Mouse (Mus musculus): ENCODE measurements around the gene Lsm7. TPM values are rescaled to one million over a fixed set of nuclear protein-coding genes. Genes with fewer than 3 reads are reported as not detected.

Lsm7 gene
- polyA plus RNA-seq, 1 experiment = 136 TPM

DNA sequence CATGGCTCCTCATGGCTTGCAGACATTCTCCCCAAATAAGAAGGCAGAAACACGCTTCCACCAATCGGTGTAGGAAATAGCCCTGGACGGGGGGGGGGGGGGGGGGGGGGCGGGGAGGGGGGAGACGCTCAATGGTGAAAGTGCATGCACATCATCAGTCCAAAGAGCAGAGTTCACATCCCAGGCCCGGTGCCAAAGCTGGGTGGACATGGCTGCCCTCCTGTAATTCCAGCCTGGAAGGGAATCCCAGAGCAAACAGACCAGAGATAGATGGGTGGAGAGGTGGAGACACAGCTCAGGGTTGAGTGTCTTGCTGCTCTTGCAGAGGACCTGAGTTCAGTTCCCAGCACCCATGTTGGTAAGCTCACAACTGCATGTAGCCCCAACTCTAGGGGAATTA is 16.0 kb upstream of the Lsm7 start:
- TF ChIP-seq CTCF (IDR thresholded peaks at IDR 0.05; ENCODE audit: control insufficient read depth, insufficient read depth, low read length) (no peak), POLR2A (IDR thresholded peaks at IDR 0.05; ENCODE audit: borderline replicate concordance, control insufficient read depth, low read depth, low read length) (no peak)
- no peaks in the 10 kb centered on the region for H3K4me1 ChIP-seq (ENCODE audit: control insufficient read depth, insufficient read depth, low read length)
- H3K4me3 ChIP-seq (replicated peaks; ENCODE audit: control insufficient read depth, low read depth, low read length) = no peak overlapping the region
- H3K27ac ChIP-seq (ENCODE audit: control insufficient read depth, insufficient read depth, low read depth, low read length, poor library complexity) = no peak overlapping the region
- 50% methylated on average over 6 of the region's 6 CpGs for WGBS

DNA sequence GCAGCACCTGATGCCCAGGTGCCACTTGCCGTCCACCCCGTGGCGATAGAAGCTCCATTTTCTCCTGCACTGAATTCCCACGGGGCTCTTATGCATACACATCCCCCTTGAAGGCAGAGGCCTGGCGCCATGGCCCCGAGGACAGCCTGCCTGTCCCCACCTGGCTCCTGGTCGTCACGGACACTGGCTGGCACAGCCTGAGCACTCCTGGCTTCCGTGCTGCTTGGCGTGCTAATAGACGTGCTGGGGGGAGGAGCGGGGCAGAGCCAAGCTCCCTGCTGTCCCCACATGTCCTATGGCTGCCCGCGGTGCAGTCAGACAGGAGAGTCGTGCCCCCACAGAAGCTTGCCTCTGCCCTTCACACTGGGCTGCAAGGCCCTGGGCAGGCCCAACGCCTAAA is 9.4 kb upstream of the Lsm7 start:
- Histone ChIP-seq H3K4me3 (replicated peaks; ENCODE audit: control insufficient read depth, low read depth, low read length) (no peak overlapping the region), H3K27ac (ENCODE audit: control insufficient read depth, insufficient read depth, low read depth, low read length, poor library complexity) (no peak overlapping the region), H3K4me1 (ENCODE audit: control insufficient read depth, insufficient read depth, low read length) (no peaks in the 10 kb centered on the region)
- TF ChIP-seq POLR2A (IDR thresholded peaks at IDR 0.05; ENCODE audit: borderline replicate concordance, control insufficient read depth, low read depth, low read length) (no peak; the same call in 1 of the 2 replicates), CTCF (IDR thresholded peaks at IDR 0.05; ENCODE audit: control insufficient read depth, insufficient read depth, low read length) (no peak)
- WGBS = 94% methylated on average over 16 of the region's 16 CpGs

DNA sequence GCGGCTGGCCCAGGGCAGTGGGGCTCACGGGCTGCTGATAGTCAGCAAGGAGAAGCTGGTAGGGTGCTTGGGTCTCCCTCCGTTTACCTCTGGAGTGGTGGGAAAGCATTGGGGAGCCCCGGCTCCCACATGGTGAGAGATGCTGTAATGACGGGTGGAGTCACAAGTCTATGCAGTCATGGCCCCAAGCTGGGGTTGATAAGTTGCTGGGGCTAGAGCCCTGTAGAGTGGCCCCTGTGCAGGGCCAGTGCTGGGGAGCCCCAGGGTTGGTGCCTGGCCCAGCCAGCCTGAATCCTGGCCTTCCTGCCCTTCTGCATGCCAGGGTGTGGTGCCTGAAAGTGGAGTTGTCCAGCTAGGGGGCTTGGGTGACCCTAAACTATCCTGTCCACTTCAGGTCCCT is 7.3 kb upstream of the Lsm7 start:
- no peak overlapping the region for H3K4me3 ChIP-seq (replicated peaks; ENCODE audit: control insufficient read depth, low read depth, low read length)
- peaks cover 4% of the 10 kb centered on the region; the same call in 1 of the 2 replicates for H3K4me1 ChIP-seq (ENCODE audit: control insufficient read depth, insufficient read depth, low read length)
- TF ChIP-seq POLR2A (IDR thresholded peaks at IDR 0.05; ENCODE audit: borderline replicate concordance, control insufficient read depth, low read depth, low read length) (no peak), CTCF (IDR thresholded peaks at IDR 0.05; ENCODE audit: control insufficient read depth, insufficient read depth, low read length) (no peak)
- WGBS = 91% methylated on average over 5 of the region's 5 CpGs
- H3K27ac ChIP-seq (ENCODE audit: control insufficient read depth, insufficient read depth, low read depth, low read length, poor library complexity) = peak overlapping the region; percentile 34; the same call in 1 of the 2 replicates

- WGBS = 62% methylated on average over 7 of the region's 7 CpGs
- peak overlapping the region; percentile 97 for H3K27ac ChIP-seq (ENCODE audit: control insufficient read depth, insufficient read depth, low read depth, low read length, poor library complexity)
- H3K4me3 ChIP-seq (replicated peaks; ENCODE audit: control insufficient read depth, low read depth, low read length) = peak overlapping the region; percentile 64
- peaks cover 6% of the 10 kb centered on the region for H3K4me1 ChIP-seq (ENCODE audit: control insufficient read depth, insufficient read depth, low read length)
- no peak for TF ChIP-seq CTCF (IDR thresholded peaks at IDR 0.05; ENCODE audit: control insufficient read depth, insufficient read depth, low read length)
- TF ChIP-seq POLR2A (IDR thresholded peaks at IDR 0.05; ENCODE audit: borderline replicate concordance, control insufficient read depth, low read depth, low read length) = peak; percentile 48; the same call in 1 of the 2 replicates
These were observed 3.4 kb upstream of the Lsm7 start for GRCm38 (mm10) chr10:80858350-80858935.

DNA sequence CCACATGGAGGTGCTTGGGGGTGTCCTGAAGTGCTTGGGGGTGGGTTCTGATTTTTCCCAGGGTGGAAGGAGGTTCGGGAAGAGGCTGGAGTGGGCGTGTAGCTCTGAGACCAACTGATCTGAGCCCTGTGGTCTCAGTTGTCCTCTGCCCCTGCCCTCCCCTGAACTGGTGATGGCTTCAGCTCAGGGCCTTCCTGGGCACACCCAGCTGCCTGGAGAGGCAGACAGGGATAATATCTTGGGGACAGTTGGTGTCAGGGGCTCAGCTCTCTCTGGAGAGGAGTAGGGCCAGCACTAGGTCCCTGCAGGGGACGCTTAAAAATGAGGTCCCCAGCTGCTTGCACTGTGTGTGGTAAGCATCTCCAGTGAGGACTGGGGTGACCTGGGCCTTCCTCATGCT is 2.8 kb upstream of the Lsm7 start:
- Histone ChIP-seq H3K4me3 (replicated peaks; ENCODE audit: control insufficient read depth, low read depth, low read length) (peak overlapping the region; percentile 64), H3K4me1 (ENCODE audit: control insufficient read depth, insufficient read depth, low read length) (peaks cover 6% of the 10 kb centered on the region), H3K27ac (ENCODE audit: control insufficient read depth, insufficient read depth, low read depth, low read length, poor library complexity) (peak overlapping the region; percentile 97)
- TF ChIP-seq CTCF (IDR thresholded peaks at IDR 0.05; ENCODE audit: control insufficient read depth, insufficient read depth, low read length) (no peak), POLR2A (IDR thresholded peaks at IDR 0.05; ENCODE audit: borderline replicate concordance, control insufficient read depth, low read depth, low read length) (peak; percentile 88)
- WGBS = 63% methylated on average over 3 of the region's 3 CpGs

DNA sequence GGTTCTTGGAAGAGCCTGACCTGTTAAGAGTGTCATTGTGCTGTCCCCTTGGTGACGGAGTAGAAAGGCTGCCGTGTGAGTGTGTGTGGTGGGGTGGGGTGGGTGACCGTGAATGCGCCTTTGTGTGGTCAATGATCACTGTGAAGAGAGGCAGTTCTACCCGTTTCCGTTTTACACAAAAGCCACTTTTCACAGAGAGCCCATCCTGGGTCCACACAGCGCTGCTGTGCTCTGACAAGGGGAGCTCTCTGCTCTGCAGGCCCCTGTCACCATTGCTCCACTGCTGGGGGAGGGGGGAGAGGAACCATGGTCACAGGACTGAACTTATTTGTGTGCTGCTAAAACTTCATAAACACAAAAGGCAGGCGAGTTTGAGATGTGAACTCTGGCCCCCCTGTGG is 2.4 kb upstream of the Lsm7 start:
- H3K27ac ChIP-seq (ENCODE audit: control insufficient read depth, insufficient read depth, low read depth, low read length, poor library complexity) = peak overlapping the region; percentile 97
- peaks cover 6% of the 10 kb centered on the region for H3K4me1 ChIP-seq (ENCODE audit: control insufficient read depth, insufficient read depth, low read length)
- TF ChIP-seq CTCF (IDR thresholded peaks at IDR 0.05; ENCODE audit: control insufficient read depth, insufficient read depth, low read length) (no peak), POLR2A (IDR thresholded peaks at IDR 0.05; ENCODE audit: borderline replicate concordance, control insufficient read depth, low read depth, low read length) (no peak)
- 52% methylated on average over 8 of the region's 8 CpGs for WGBS
- H3K4me3 ChIP-seq (replicated peaks; ENCODE audit: control insufficient read depth, low read depth, low read length) = peak overlapping the region; percentile 64

DNA sequence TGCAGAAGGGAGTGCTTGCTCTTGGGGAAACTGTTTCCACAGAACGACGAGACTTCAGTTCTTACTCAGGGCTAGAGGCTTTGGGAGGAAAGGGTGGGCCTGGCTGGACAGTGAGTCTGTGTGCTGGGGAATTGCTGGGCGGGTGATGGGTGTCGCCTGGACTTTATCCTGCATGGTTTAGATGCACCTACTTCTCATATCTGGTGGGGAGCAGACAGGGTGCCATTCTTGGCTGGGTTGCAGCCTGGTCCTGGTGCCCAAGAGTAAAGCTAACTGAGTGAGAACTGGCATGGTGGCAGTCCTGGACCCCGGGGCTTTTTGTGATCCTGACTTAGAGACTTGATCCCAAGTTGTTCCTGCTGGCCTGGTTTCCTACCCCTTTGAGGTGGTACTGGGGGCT is 1.9 kb upstream of the Lsm7 start:
- WGBS = 58% methylated on average over 5 of the region's 5 CpGs
- peak overlapping the region; percentile 64 for H3K4me3 ChIP-seq (replicated peaks; ENCODE audit: control insufficient read depth, low read depth, low read length)

DNA sequence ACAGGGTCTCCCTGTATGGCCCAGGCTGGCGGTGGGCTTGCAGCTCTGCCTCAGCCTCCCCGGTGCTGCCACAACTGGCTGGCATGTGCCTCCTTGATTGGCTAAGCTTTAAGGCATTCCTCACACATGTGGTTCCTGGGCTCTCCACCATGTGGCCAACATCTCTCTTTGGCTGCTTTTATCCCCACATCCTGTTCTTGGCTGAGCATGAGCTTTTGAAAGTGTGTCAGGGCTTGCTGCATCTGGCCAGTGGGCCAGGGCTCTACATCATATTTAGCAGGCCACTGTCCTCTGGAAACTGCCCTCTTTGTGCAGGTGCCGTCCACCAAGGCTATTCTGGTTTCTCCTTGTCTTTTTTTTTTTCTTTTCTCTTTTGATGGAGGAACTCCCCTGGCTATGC is 1.3 kb upstream of the Lsm7 start:
- peaks cover 6% of the 10 kb centered on the region for H3K4me1 ChIP-seq (ENCODE audit: control insufficient read depth, insufficient read depth, low read length)
- WGBS = 26% methylated on average over 3 of the region's 3 CpGs
- peak overlapping the region; percentile 98 for H3K4me3 ChIP-seq (replicated peaks; ENCODE audit: control insufficient read depth, low read depth, low read length)
- peak overlapping the region; percentile 97 for H3K27ac ChIP-seq (ENCODE audit: control insufficient read depth, insufficient read depth, low read depth, low read length, poor library complexity)
- TF ChIP-seq POLR2A (IDR thresholded peaks at IDR 0.05; ENCODE audit: borderline replicate concordance, control insufficient read depth, low read depth, low read length) (no peak), CTCF (IDR thresholded peaks at IDR 0.05; ENCODE audit: control insufficient read depth, insufficient read depth, low read length) (peak; percentile 17; the same call in 1 of the 2 replicates)

More for the DNA sequence above, 1.9 kb upstream of the Lsm7 start:
- TF ChIP-seq POLR2A (IDR thresholded peaks at IDR 0.05; ENCODE audit: borderline replicate concordance, control insufficient read depth, low read depth, low read length) (peak; percentile 71), CTCF (IDR thresholded peaks at IDR 0.05; ENCODE audit: control insufficient read depth, insufficient read depth, low read length) (no peak)
- Histone ChIP-seq H3K4me1 (ENCODE audit: control insufficient read depth, insufficient read depth, low read length) (peaks cover 6% of the 10 kb centered on the region), H3K27ac (ENCODE audit: control insufficient read depth, insufficient read depth, low read depth, low read length, poor library complexity) (peak overlapping the region; percentile 97)

- H3K27ac ChIP-seq (ENCODE audit: control insufficient read depth, insufficient read depth, low read depth, low read length, poor library complexity) = peak overlapping the region; percentile 97
- no peak for TF ChIP-seq CTCF (IDR thresholded peaks at IDR 0.05; ENCODE audit: control insufficient read depth, insufficient read depth, low read length)
- TF ChIP-seq POLR2A (IDR thresholded peaks at IDR 0.05; ENCODE audit: borderline replicate concordance, control insufficient read depth, low read depth, low read length) = peak; percentile 45; the same call in 1 of the 2 replicates
- 18% methylated on average over 11 of the region's 11 CpGs for WGBS
- H3K4me1 ChIP-seq (ENCODE audit: control insufficient read depth, insufficient read depth, low read length) = peaks cover 6% of the 10 kb centered on the region
- peak overlapping the region; percentile 98 for H3K4me3 ChIP-seq (replicated peaks; ENCODE audit: control insufficient read depth, low read depth, low read length)
These were observed 702 bp upstream of the Lsm7 start for GRCm38 (mm10) chr10:80855749-80856073.

Data from bone marrow, adult 2 months (tissue).